Mouse (Mus musculus): ENCODE data around the gene Jazf1. TPM values are rescaled to one million over a fixed set of nuclear protein-coding genes. Genes with fewer than 3 reads are reported as not detected.
A peak's percentile ranks its signal among the peaks of the same experiment; 100 is the strongest.

Gene Jazf1
- polyA plus RNA-seq, 1 experiment from 2014 or later = 1.4 TPM

GRCm38 (mm10) chr6:52818041-52818440, 250.4 kb downstream of the Jazf1 start:
- H3K27me3 ChIP-seq = no peaks in the 10 kb centered on the region
- no peak overlapping the region for H3K4me2 ChIP-seq
- H3K27ac ChIP-seq = no peak overlapping the region
- ATAC-seq (ENCODE audit: low read depth) = no peak
- no peak overlapping the region for H3K4me3 ChIP-seq (replicated peaks)
- H3K4me1 ChIP-seq (replicated peaks) = no peaks in the 10 kb centered on the region
- DNase-seq = no peak
- 70% methylated on average over 4 of the region's 4 CpGs for WGBS (ENCODE audit: insufficient replicate concordance)
- no peaks in the 10 kb centered on the region for H3K36me3 ChIP-seq
- H3K9me3 ChIP-seq (replicated peaks) = no peaks in the 10 kb centered on the region
- no peak overlapping the region for H3K9ac ChIP-seq

- H3K9ac ChIP-seq = no peak overlapping the region
- DNase-seq = no peak
- no peak overlapping the region for H3K4me2 ChIP-seq
- no peak overlapping the region for H3K4me3 ChIP-seq (replicated peaks)
- H3K4me1 ChIP-seq (replicated peaks) = no peaks in the 10 kb centered on the region
- H3K27ac ChIP-seq = no peak overlapping the region
- 75% methylated on average over 10 of the region's 10 CpGs for WGBS (ENCODE audit: insufficient replicate concordance)
- no peak for ATAC-seq (ENCODE audit: low read depth)
- no peaks in the 10 kb centered on the region for H3K36me3 ChIP-seq
- H3K27me3 ChIP-seq = no peaks in the 10 kb centered on the region
- H3K9me3 ChIP-seq (replicated peaks) = no peaks in the 10 kb centered on the region
Observed at GRCm38 (mm10) chr6:52817203-52817874, 251.1 kb downstream of the Jazf1 start.

GRCm38 (mm10) chr6:52805237-52805856, 263.1 kb downstream of the Jazf1 start:
- H3K4me3 ChIP-seq (replicated peaks) = no peak overlapping the region
- H3K4me2 ChIP-seq = no peak overlapping the region
- no peaks in the 10 kb centered on the region for H3K27me3 ChIP-seq
- ATAC-seq (ENCODE audit: low read depth) (no peak), DNase-seq (no peak)
- no peak overlapping the region for H3K9ac ChIP-seq
- peaks cover 13% of the 10 kb centered on the region for H3K4me1 ChIP-seq (replicated peaks)
- no peaks in the 10 kb centered on the region for H3K36me3 ChIP-seq
- 89% methylated on average over 3 of the region's 3 CpGs for WGBS (ENCODE audit: insufficient replicate concordance)
- H3K9me3 ChIP-seq (replicated peaks) = no peaks in the 10 kb centered on the region
- H3K27ac ChIP-seq = no peak overlapping the region

GRCm38 (mm10) chr6:52802181-52802580, 266.2 kb downstream of the Jazf1 start:
- no peak overlapping the region for H3K9ac ChIP-seq
- no peak for DNase-seq
- no peaks in the 10 kb centered on the region for H3K27me3 ChIP-seq
- H3K36me3 ChIP-seq = no peaks in the 10 kb centered on the region
- H3K4me2 ChIP-seq = peak overlapping the region; percentile 21; the same call in 1 of the 2 replicates
- H3K27ac ChIP-seq = no peak overlapping the region
- ATAC-seq (ENCODE audit: low read depth) = no peak
- 25% methylated on average over 9 of the region's 9 CpGs for WGBS (ENCODE audit: insufficient replicate concordance)
- no peak overlapping the region for H3K4me3 ChIP-seq (replicated peaks)
- peaks cover 13% of the 10 kb centered on the region for H3K4me1 ChIP-seq (replicated peaks)
- no peaks in the 10 kb centered on the region for H3K9me3 ChIP-seq (replicated peaks)

GRCm38 (mm10) chr6:52797252-52797800, 271.1 kb downstream of the Jazf1 start:
- ATAC-seq (ENCODE audit: low read depth) (no peak), DNase-seq (no peak)
- 61% methylated on average over 6 of the region's 6 CpGs for WGBS (ENCODE audit: insufficient replicate concordance)
- Histone ChIP-seq H3K9me3 (replicated peaks) (no peaks in the 10 kb centered on the region), H3K27ac (no peak overlapping the region), H3K36me3 (no peaks in the 10 kb centered on the region), H3K27me3 (no peaks in the 10 kb centered on the region), H3K4me2 (no peak overlapping the region), H3K4me3 (replicated peaks) (no peak overlapping the region), H3K4me1 (replicated peaks) (peaks cover 10% of the 10 kb centered on the region), H3K9ac (no peak overlapping the region)

GRCm38 (mm10) chr6:52796691-52797090, 271.7 kb downstream of the Jazf1 start:
- no peak overlapping the region for H3K27ac ChIP-seq
- H3K9me3 ChIP-seq (replicated peaks) = no peaks in the 10 kb centered on the region
- peaks cover 3% of the 10 kb centered on the region for H3K4me1 ChIP-seq (replicated peaks)
- 59% methylated on average over 1 of the region's 1 CpGs for WGBS (ENCODE audit: insufficient replicate concordance)
- H3K9ac ChIP-seq = no peak overlapping the region
- DNase-seq (no peak), ATAC-seq (ENCODE audit: low read depth) (no peak)
- no peaks in the 10 kb centered on the region for H3K36me3 ChIP-seq
- no peak overlapping the region for H3K4me3 ChIP-seq (replicated peaks)
- no peak overlapping the region for H3K4me2 ChIP-seq
- H3K27me3 ChIP-seq = no peaks in the 10 kb centered on the region

GRCm38 (mm10) chr6:52796035-52796598, 272.3 kb downstream of the Jazf1 start:
- 64% methylated on average over 9 of the region's 9 CpGs for WGBS (ENCODE audit: insufficient replicate concordance)
- H3K27me3 ChIP-seq = no peaks in the 10 kb centered on the region
- no peaks in the 10 kb centered on the region for H3K9me3 ChIP-seq (replicated peaks)
- no peaks in the 10 kb centered on the region for H3K36me3 ChIP-seq
- H3K27ac ChIP-seq = no peak overlapping the region
- H3K4me3 ChIP-seq (replicated peaks) = no peak overlapping the region
- H3K4me2 ChIP-seq = no peak overlapping the region
- DNase-seq = no peak
- H3K9ac ChIP-seq = no peak overlapping the region
- H3K4me1 ChIP-seq (replicated peaks) = peaks cover 1% of the 10 kb centered on the region; the same call in 1 of the 2 replicates
- ATAC-seq (ENCODE audit: low read depth) = no peak

- H3K36me3 ChIP-seq = no peaks in the 10 kb centered on the region
- no peaks in the 10 kb centered on the region for H3K27me3 ChIP-seq
- 59% methylated on average over 16 of the region's 16 CpGs for WGBS (ENCODE audit: insufficient replicate concordance)
- H3K9me3 ChIP-seq (replicated peaks) = no peaks in the 10 kb centered on the region
- no peak overlapping the region for H3K4me2 ChIP-seq
- H3K27ac ChIP-seq = no peak overlapping the region
- no peak overlapping the region for H3K9ac ChIP-seq
- no peak overlapping the region for H3K4me3 ChIP-seq (replicated peaks)
- H3K4me1 ChIP-seq (replicated peaks) = peaks cover 5% of the 10 kb centered on the region; the same call in 1 of the 2 replicates
- no peak for ATAC-seq (ENCODE audit: low read depth)
- DNase-seq = no peak
Observed at GRCm38 (mm10) chr6:52795029-52795841, 273.2 kb downstream of the Jazf1 start.

GRCm38 (mm10) chr6:52792455-52792854, 276.0 kb downstream of the Jazf1 start:
- 55% methylated on average over 3 of the region's 3 CpGs for WGBS (ENCODE audit: insufficient replicate concordance)
- no peak for ATAC-seq (ENCODE audit: low read depth)
- DNase-seq = no peak
- H3K9ac ChIP-seq = no peak overlapping the region
- H3K4me1 ChIP-seq (replicated peaks) = peaks cover 5% of the 10 kb centered on the region; the same call in 1 of the 2 replicates
- H3K4me3 ChIP-seq (replicated peaks) = no peak overlapping the region
- no peaks in the 10 kb centered on the region for H3K36me3 ChIP-seq
- H3K4me2 ChIP-seq = no peak overlapping the region
- no peaks in the 10 kb centered on the region for H3K27me3 ChIP-seq
- no peaks in the 10 kb centered on the region for H3K9me3 ChIP-seq (replicated peaks)
- H3K27ac ChIP-seq = no peak overlapping the region

GRCm38 (mm10) chr6:52790781-52791180, 277.6 kb downstream of the Jazf1 start:
- Histone ChIP-seq H3K4me1 (replicated peaks) (peaks cover 5% of the 10 kb centered on the region; the same call in 1 of the 2 replicates), H3K4me3 (replicated peaks) (no peak overlapping the region), H3K27ac (no peak overlapping the region), H3K4me2 (no peak overlapping the region), H3K9ac (no peak overlapping the region), H3K9me3 (replicated peaks) (no peaks in the 10 kb centered on the region), H3K36me3 (no peaks in the 10 kb centered on the region), H3K27me3 (no peaks in the 10 kb centered on the region)
- WGBS (ENCODE audit: insufficient replicate concordance) = 62% methylated on average over 4 of the region's 4 CpGs
- no peak for DNase-seq
- ATAC-seq (ENCODE audit: low read depth) = no peak

GRCm38 (mm10) chr6:52790316-52790715, 278.1 kb downstream of the Jazf1 start:
- Histone ChIP-seq H3K4me1 (replicated peaks) (peaks cover 5% of the 10 kb centered on the region; the same call in 1 of the 2 replicates), H3K27me3 (no peaks in the 10 kb centered on the region), H3K9ac (no peak overlapping the region), H3K27ac (no peak overlapping the region), H3K36me3 (no peaks in the 10 kb centered on the region), H3K9me3 (replicated peaks) (no peaks in the 10 kb centered on the region), H3K4me3 (replicated peaks) (no peak overlapping the region), H3K4me2 (no peak overlapping the region)
- ATAC-seq (ENCODE audit: low read depth) (no peak), DNase-seq (no peak)
- 75% methylated on average over 10 of the region's 10 CpGs for WGBS (ENCODE audit: insufficient replicate concordance)
